Mouse (Mus musculus) liver, postnatal 0 days (tissue): ENCODE results near the gene Ugt2b1. TPM values are rescaled to one million over a fixed set of nuclear protein-coding genes. Genes with fewer than 3 reads are reported as not detected.
"Not testable (repeated sequence)": the region's sequence is repeated elsewhere in the genome, so short reads cannot be mapped to it uniquely, and the experiment has no call there.

ENCODE experiments used
- ATAC-seq: fragments of 200-750 bp; cut with Nextera tagmentation; 2 replicates; pipeline ENCODE4 v1.8.0; 2017; ENCODE audit warnings: mild to moderate bottlenecking, moderate library complexity
- DNase-seq: peaks from one replicate; pipeline ENCODE4 v3.0.0-alpha.2; 2016
- H3K27ac ChIP-seq: fragments of 300-500 bp; sonication (generic); 2 replicates; pipeline ENCODE4 v1.5.1; 2014; ENCODE audit warnings: antibody characterized with exemption, moderate library complexity, mild to moderate bottlenecking, low read depth
- H3K27me3 ChIP-seq: fragments of 300-500 bp; sonication (generic); 2 replicates; pipeline ENCODE4 v1.6.1; 2014; ENCODE audit warnings: low read length, control low read depth, mixed read lengths; ENCODE audit not compliant: insufficient read depth
- H3K36me3 ChIP-seq: fragments of 300-500 bp; sonication (generic); replicated peaks from 2 replicates; pipeline ENCODE4 v1.6.1; 2014; ENCODE audit warnings: mild to moderate bottlenecking, control low read depth, low read length, moderate library complexity, mixed read lengths; ENCODE audit not compliant: insufficient read depth
- H3K4me1 ChIP-seq: fragments of 300-500 bp; sonication (generic); 2 replicates; pipeline ENCODE4 v1.6.1; 2014; ENCODE audit warnings: antibody characterized with exemption, mild to moderate bottlenecking, control low read depth; ENCODE audit not compliant: insufficient read depth
- H3K4me2 ChIP-seq: fragments of 300-500 bp; sonication (generic); 2 replicates; pipeline ENCODE4 v1.6.1; 2014; ENCODE audit warnings: low read depth, mild to moderate bottlenecking, low read length, moderate library complexity, mixed read lengths
- H3K4me3 ChIP-seq: fragments of 300-500 bp; sonication (generic); 2 replicates; pipeline ENCODE4 v1.5.1; 2014; ENCODE audit warnings: low read depth, low read length
- H3K9ac ChIP-seq: fragments of 300-500 bp; sonication (generic); replicated peaks from 2 replicates; pipeline ENCODE4 v1.6.1; 2014; ENCODE audit warnings: mild to moderate bottlenecking, moderate library complexity
- H3K9me3 ChIP-seq: fragments of 300-500 bp; sonication (generic); 2 replicates; pipeline ENCODE4 v1.6.1; 2016; ENCODE audit warnings: mild to moderate bottlenecking, control low read depth, low read length, mixed read lengths
- CTCF ChIP-seq: sonication (generic); IDR thresholded peaks from 2 replicates; pipeline ENCODE4 v1.5.1; 2016; ENCODE audit warnings: antibody characterized with exemption, low read depth
- EP300 ChIP-seq: IDR thresholded peaks from 2 replicates; pipeline ENCODE4 v1.6.1; 2016; ENCODE audit warnings: antibody characterized with exemption, low read depth, mild to moderate bottlenecking
- WGBS: fragments of 180-500 bp; shearing (Covaris S2); extraction: QIAGEN DNeasy Blood & Tissue Kit; methylation state at CpG from one replicate; pipeline ENCODE4 v1.1.7; 2014; ENCODE audit not compliant: insufficient replicate concordance; 5-methylcytosine and 5-hydroxymethylcytosine counted together
- polyA plus RNA-seq: library from polyadenylated mRNA; unstranded; fragments of >200 nt; fragmentation: Nextera tagmentation; extraction: Ambion mirVana; gene quantifications from 2 replicates; pipeline ENCODE4 v1.2.1, GENCODE M21; 2015

The Ugt2b1 gene
- polyA plus RNA-seq: 8.6 and 12.0 TPM in 2 replicates

GRCm38 (mm10) chr5:86926426-86926825 is at the start of gene Ugt2b1:
Gene Ugt2b1 (minus strand): TSS chr5:86926530.
- TF ChIP-seq CTCF (no peak), EP300 (peak; percentile 48; the same call in 1 of the 2 replicates)
- H3K4me2 ChIP-seq: peak within 1 kb of the TSS; percentile 39
- no peak for DNase-seq
- peak within 1 kb of the TSS; percentile 68 for H3K27ac ChIP-seq
- H3K4me3 ChIP-seq: no peak within 1 kb of the TSS
- ATAC-seq: peak; percentile 97
- no peak within 1 kb of the TSS for H3K9ac ChIP-seq
- H3K4me1 ChIP-seq: no peaks in the 10 kb centered on the region
- WGBS: 39% methylated on average over 2 of the region's 2 CpGs
- H3K27me3 ChIP-seq: no peaks in the 10 kb centered on the region
- no peaks in the 10 kb centered on the region for H3K9me3 ChIP-seq
- H3K36me3 ChIP-seq: no peaks in the 10 kb centered on the region

- H3K9ac ChIP-seq, H3K27me3 ChIP-seq, H3K27ac ChIP-seq, H3K4me1 ChIP-seq, DNase-seq, H3K36me3 ChIP-seq, H3K9me3 ChIP-seq, H3K4me2 ChIP-seq, H3K4me3 ChIP-seq: not testable (repeated sequence)
- ATAC-seq: peak; percentile 51
- 57% methylated on average over 5 of the region's 5 CpGs for WGBS
These were observed 40.9 kb upstream of the Ugt2b1 start for GRCm38 (mm10) chr5:86967271-86967670.

DNA sequence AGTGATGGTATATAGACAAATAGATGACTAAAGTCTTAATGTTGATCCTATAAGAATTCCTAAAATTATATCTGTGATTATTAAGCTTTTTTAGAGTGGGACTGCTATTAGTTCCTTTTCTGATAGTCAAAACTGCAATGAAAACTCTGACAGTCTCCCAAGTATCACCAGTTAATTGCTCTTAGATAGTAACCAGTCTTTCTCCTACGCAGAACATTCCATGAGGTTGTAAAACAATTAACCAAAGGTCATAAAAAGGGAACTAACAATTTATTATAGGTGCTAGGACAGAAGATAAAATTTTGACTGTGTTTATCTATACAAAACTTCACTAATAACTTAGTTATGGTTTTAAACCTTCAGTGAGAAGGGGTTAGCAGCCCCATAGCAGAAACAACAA is 36.5 kb upstream of the Ugt2b1 start:
- ATAC-seq, H3K9ac ChIP-seq, DNase-seq, H3K27me3 ChIP-seq, H3K4me2 ChIP-seq, H3K36me3 ChIP-seq, H3K4me1 ChIP-seq, H3K27ac ChIP-seq, H3K4me3 ChIP-seq, H3K9me3 ChIP-seq: not testable (repeated sequence)
- WGBS: 52% methylated on average over 1 of the region's 1 CpGs

- no peak for DNase-seq
- TF ChIP-seq CTCF: no peak
- TF ChIP-seq EP300: no peak
These were observed 35.4 kb upstream of the Ugt2b1 start for GRCm38 (mm10) chr5:86961587-86962358.

DNA sequence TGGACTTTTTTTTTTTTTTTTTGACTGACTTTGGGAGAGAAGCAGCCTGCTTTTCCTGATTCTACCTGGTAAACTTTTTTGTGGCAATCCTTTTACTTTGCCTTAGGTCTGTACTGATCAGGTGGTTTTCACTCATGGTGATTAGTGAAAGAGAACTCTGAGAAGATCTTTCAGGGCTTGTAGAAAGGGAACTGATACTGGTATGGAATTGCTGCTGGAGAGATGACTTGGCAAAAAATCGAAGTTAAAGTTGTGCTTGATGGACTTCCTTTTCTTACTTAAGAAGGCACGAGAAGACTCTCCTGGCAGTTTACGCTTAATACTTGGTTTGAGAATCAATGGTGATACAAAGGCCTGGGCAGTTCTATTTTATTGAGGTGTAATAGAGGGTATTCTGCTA is 34.2 kb upstream of the Ugt2b1 start:
- no peak overlapping the region for H3K4me2 ChIP-seq
- H3K27ac ChIP-seq: no peak overlapping the region
- ATAC-seq: no peak
- 41% methylated on average over 3 of the region's 3 CpGs for WGBS
- no peaks in the 10 kb centered on the region for H3K9me3 ChIP-seq
- no peaks in the 10 kb centered on the region for H3K27me3 ChIP-seq
- H3K36me3 ChIP-seq: no peaks in the 10 kb centered on the region
- DNase-seq: no peak
- H3K4me3 ChIP-seq: no peak overlapping the region
- TF ChIP-seq EP300 (no peak), CTCF (no peak)
- H3K9ac ChIP-seq: no peak overlapping the region
- no peaks in the 10 kb centered on the region for H3K4me1 ChIP-seq

More at GRCm38 (mm10) chr5:86961587-86962358, 35.4 kb upstream of the Ugt2b1 start:
- ATAC-seq: no peak
- H3K36me3 ChIP-seq: no peaks in the 10 kb centered on the region
- no peak overlapping the region for H3K27ac ChIP-seq
- no peak overlapping the region for H3K4me3 ChIP-seq
- no peak overlapping the region for H3K4me2 ChIP-seq
- no peaks in the 10 kb centered on the region for H3K27me3 ChIP-seq
- no peaks in the 10 kb centered on the region for H3K4me1 ChIP-seq
- H3K9me3 ChIP-seq: no peaks in the 10 kb centered on the region
- 56% methylated on average over 3 of the region's 3 CpGs for WGBS
- H3K9ac ChIP-seq: no peak overlapping the region

DNA sequence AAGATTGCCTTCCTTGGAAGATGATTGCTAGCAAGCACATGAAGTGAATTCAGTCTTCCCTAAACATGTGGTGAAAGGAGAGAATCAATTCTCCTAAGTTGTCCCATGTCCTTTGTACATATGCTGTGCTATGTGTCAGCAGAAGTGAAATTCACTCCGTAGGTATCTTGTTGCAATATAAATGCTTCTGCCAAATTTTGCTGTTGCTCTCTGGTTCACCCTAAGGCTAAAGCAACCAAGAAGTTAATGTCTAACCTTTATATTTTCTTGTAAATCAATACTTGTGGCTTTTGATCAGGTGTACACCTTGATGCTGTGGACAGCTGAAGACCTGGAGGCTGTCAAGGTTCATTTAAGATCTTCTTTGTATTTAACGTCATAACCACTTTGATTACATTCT is 15.8 kb upstream of the Ugt2b1 start:
- WGBS: 49% methylated on average over 2 of the region's 2 CpGs
- Histone ChIP-seq H3K4me2 (no peak overlapping the region), H3K27me3 (no peaks in the 10 kb centered on the region), H3K4me3 (no peak overlapping the region), H3K4me1 (peaks cover 4% of the 10 kb centered on the region), H3K27ac (no peak overlapping the region), H3K9ac (no peak overlapping the region), H3K9me3 (no peaks in the 10 kb centered on the region), H3K36me3 (no peaks in the 10 kb centered on the region)
- DNase-seq: no peak
- peak; percentile 84 for ATAC-seq
- TF ChIP-seq EP300 (peak; percentile 24; the same call in 1 of the 2 replicates), CTCF (no peak)
